Mouse (Mus musculus) cerebellum, adult 2 months (tissue): ENCODE results near the gene Palm2.

ENCODE experiments used
- CTCF ChIP-seq: fragments of 200-500 bp; IDR thresholded peaks from 2 replicates; pipeline ENCODE4 v1.5.1; 2011; ENCODE audit warnings: low read depth, mild to moderate bottlenecking, control low read depth, low read length, moderate library complexity, borderline replicate concordance; ENCODE audit not compliant: insufficient read depth
- POLR2A ChIP-seq: fragments of 200-500 bp; IDR thresholded peaks from 2 replicates; pipeline ENCODE4 v1.6.1; 2011; ENCODE audit warnings: low read length, control low read depth, borderline replicate concordance; ENCODE audit not compliant: insufficient read depth

DNA sequence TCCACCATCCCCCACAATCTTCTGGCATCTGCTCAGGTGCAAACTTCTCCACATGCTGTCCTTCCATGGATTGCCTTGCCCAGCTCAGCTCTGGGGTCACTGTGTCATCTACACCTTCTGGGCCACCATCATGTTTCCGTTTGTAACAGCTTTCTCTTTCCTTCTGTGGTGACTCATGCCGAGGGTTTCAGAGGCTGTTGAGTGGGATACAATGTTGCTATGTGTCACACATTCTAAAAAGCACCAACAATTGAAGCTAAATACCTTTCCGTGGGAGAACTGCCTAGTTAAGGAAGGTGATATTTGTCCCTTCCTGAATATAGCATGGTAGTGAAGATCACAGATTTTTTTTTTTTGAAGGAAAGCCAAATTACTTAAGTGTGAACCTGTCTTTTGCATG is 52.3 kb downstream of the Palm2 start:
- TF ChIP-seq CTCF (no peak), POLR2A (no peak)
